Mouse (Mus musculus) spleen, postnatal 4 days (tissue): Measurements from ENCODE around the gene Msl1.
A peak's percentile ranks its signal among the peaks of the same experiment; 100 is the strongest.

Experiments
- DNase-seq, 2 experiments: peaks; one replicate each; pipeline ENCODE4 v3.0.0; 2022; ENCODE audit warnings: low spot score in 2 of 2

Msl1 gene

DNA sequence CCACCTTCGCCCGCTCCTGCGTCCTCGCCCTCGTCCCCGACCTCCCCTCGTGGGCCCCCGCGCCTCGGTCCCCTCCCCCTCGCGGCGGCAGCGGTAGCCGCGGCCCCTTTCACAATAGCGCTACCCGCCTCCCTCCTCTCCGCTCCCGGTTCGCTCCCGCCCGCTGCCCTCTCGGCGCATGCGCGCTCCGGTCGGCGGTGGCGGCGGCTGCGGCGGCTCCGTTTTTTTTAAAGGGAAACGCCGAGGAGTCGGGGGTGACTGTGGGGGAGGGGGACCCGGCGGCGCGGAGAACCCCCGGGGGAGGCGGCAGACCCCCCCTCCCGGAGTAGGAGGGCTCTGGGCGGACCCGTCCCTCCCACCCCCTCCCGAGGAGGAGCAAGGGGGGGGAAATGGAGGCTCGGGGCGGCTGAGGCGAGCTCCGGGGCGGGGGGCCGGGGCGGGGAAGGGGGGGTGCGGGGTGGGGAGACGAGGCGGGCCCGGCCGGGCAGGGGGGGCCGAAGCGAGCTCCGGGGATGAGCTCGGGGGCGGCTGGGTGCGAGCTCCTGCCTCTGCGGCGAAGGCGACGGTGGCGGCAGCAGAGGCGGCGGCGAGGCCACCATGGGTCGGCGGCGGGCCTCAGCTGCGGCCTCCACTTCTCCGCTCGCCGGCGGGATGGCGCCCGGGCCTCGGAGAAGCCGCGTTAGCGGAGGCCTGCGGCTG lies at the start of gene Msl1:
Msl1 (plus strand) TSS at position 502 of the 699 bp plus-strand sequence.
- DNase-seq = peak; percentile 88 to 95

DNA sequence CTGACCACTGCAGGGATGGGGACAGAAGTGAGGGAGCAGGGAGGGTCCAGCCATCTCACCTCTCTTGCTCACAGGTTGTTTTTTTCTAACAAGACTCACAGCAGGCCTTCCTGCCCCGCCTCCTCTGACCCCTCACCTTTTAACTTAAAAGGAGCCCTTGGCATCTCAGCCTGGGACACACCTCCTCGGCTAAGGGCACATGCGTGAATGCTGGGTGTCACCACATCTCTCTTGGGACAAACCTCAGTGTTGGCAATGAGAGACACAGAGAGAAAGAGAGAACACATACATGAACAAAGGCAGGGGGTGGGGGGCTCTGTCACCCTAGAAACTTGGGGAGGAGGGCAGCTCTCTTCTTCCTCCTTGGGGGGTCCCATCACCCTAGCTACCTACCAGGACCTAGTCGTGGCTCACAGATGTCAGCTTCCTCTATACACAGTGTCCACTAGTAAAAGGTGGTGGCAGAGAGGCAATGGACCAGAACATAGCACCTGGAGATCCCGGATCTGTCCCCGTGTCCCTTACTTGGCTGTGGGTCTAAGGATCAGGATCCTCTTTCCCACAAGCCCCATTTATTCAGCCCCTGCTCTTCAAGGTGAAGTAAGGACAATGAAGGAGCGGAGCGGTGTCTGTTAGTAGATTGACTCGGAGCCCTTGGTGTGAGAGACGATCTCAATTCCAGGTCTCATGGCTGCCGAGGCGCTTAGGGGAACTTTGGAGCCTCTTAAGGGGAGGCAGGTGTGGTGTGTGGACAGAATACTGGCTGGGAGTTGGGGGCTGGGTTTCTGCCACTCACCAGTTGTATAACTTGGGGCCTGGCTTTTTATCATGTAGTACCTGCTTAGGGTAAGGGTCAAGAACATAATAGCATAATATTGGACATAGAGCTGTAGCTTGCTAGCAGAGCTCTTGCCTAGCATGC lies 49.1 kb upstream of the Msl1 start:
- DNase-seq = peak in 1 of 2 experiments; percentile 63

- peak; percentile 64 to 80 for DNase-seq
Observed at GRCm38 (mm10) chr11:98746855-98747693, 48.2 kb upstream of the Msl1 start.

GRCm38 (mm10) chr11:98747804-98748505 lies 47.4 kb upstream of the Msl1 start:
- DNase-seq = peak in 1 of 2 experiments; percentile 60

GRCm38 (mm10) chr11:98748506-98749416 lies 46.6 kb upstream of the Msl1 start:
- peak in 1 of 2 experiments; percentile 63 for DNase-seq

- DNase-seq = peak in 1 of 2 experiments; percentile 63
Observed at GRCm38 (mm10) chr11:98749716-98750115, 45.6 kb upstream of the Msl1 start.

DNA sequence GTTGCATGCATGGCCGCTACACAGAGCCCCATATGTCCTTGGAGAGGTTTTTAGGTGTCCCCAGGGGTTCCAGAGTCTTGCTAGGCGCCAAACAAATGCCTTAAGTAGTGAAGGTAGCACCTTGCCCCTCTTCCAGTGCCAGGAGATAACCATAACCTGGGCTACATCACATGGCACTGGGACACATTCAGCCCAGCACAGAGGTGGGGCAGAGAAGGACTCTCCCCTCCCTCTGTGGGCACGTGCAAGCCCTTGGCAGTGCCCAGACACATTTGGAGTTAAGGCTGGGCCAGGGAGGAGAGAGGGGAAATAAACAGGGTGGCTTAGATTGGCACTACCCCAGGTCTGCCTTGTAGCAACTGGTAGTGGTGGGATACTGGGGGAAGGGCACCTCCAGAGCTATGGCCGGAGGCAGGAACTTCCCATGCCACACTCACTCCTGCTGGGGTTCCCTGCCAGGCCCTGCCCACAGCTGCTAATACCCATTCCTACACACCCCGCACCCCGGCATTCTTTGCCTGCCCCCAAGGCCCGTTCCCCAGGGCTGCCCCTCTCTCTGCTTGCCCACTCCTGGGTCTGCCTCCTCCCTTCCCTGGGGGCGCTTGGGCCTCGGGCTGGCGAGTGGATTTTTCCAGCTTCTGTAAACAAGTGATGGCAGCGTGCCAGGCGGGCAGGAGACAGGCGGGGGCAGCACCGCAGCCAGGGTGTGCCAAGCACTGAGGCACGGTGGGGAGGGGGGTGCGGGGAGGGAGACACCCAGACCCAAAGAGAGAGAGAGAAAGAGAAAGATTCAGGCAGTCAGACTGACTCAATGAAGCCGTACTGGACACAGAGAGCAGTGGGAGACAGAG lies 44.7 kb upstream of the Msl1 start:
- DNase-seq = peak in 1 of 2 experiments; percentile 79

DNA sequence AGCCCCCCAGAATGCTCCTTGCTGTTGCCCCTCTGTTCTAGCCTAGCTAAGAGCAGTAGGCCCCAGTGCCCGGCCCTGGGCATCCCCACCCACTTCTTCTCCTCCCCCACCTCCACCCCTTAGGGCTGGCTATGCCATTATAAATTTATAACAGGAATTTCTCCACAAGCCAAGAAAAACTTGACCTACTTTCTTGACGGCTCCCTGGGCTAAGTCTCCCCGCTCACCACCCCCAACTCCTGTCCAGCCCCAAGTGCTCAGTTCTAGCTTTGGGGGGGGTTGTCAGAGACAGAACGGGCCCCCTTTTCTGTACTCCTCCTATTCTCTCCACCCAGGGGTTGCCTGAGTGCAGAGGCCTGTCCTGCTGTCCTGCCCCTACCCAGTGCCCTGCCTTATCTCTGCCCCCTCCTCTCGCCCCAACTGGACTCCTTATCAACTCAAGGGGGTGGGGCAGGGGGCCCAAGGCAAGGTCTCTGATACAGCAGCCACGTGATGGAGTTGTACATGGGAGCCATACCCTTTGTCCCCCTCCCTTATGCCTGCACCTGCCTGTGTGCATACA lies 44.0 kb upstream of the Msl1 start:
- DNase-seq = peak in 1 of 2 experiments; percentile 68

DNA sequence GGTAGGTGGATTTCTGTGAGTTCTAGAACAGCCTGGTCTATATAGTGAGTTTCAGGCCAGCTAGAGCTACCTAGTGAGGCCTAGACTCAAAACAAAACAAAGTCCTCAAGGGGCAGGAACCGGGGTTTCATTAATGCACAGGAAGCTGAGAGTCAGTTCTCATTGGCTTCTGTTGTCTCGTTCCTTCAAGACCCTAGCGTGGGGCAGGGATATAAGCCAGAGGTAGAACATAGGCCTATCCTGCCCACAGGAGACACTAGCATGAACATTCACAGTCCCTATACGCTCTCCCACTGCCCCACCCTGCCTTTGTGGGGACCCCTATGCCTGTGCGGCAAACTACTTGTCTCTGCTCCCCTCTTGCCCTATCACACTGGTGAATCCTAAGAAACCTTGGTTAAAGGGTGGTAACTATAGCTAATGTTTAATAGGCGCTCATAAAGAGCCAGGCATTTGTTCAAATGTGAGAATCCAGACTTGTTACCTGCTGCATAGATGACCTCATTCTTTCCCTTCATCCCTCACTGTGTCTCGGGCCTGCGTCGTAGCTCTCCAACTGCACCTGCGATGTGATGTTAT lies 42.7 kb upstream of the Msl1 start:
- DNase-seq = peak in 1 of 2 experiments; percentile 55

DNA sequence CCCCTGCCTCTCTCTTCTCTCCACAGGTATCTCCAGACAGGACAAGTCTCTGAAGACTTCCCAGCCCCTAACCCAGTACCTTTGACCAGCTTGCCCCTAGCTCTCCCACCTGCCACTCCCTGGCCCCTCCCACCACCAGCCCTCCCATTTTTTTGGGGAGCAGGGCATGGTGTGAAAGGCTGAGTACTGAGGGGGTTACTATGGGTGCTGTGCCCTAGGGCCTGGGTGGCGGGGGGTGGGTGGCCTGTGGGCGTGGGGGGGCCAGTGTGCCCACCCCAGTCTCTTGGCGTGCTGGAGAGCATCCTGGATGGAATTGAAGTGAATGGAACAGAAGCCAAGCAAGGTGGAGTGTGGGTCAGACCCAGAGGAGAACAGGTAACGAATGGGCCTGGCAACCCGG lies 42.1 kb upstream of the Msl1 start:
- DNase-seq = peak in 1 of 2 experiments; percentile 60

DNA sequence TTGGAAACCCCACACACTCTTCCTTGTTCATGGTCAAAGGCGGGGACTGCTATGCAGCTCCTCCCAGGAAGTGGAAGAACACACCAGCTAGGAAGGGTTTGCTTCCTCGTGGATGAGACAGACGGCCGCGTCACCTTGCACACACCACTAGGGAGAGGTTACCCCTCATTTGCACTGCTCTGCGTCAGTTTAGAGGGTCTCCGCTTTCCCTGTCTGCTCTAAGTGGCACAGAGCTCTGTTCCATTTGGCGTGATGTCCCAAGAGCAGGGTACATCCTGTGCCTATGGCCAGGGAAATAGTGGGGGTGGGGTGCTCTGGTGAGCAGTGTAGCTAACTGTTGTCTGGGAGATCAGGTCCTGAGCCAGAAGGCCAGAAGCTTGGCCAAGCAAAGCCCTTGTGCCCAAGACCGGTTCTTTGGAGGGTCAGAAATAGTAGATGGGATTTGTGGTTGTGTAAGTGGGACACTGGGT lies 41.1 kb upstream of the Msl1 start:
- peak in 1 of 2 experiments; percentile 61 for DNase-seq

- DNase-seq = peak; percentile 78 to 93
Observed at GRCm38 (mm10) chr11:98754621-98755181, 40.6 kb upstream of the Msl1 start.

GRCm38 (mm10) chr11:98755726-98756380 lies 39.5 kb upstream of the Msl1 start:
- DNase-seq = peak in 1 of 2 experiments; percentile 56

DNA sequence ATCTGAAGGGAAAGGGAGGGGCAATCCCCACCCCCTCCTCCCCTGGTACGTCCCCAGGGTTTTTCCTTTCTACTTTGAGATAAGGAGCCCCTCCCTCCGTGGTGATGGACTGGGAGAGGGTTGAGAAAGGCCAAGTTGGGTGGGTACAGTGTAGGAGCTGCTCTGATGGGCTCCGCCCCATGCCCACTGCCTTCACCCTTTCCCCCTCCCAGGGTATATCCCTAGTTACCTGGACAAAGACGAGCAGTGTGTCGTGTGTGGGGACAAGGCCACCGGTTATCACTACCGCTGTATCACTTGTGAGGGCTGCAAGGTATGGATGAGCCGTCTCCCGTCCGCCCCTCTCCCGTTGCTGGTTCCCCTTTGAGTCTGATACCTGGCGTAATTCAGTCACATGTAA lies 38.6 kb upstream of the Msl1 start:
- DNase-seq = peak in 1 of 2 experiments; percentile 58

GRCm38 (mm10) chr11:98761939-98762338 lies 33.4 kb upstream of the Msl1 start:
- no peak for DNase-seq

DNA sequence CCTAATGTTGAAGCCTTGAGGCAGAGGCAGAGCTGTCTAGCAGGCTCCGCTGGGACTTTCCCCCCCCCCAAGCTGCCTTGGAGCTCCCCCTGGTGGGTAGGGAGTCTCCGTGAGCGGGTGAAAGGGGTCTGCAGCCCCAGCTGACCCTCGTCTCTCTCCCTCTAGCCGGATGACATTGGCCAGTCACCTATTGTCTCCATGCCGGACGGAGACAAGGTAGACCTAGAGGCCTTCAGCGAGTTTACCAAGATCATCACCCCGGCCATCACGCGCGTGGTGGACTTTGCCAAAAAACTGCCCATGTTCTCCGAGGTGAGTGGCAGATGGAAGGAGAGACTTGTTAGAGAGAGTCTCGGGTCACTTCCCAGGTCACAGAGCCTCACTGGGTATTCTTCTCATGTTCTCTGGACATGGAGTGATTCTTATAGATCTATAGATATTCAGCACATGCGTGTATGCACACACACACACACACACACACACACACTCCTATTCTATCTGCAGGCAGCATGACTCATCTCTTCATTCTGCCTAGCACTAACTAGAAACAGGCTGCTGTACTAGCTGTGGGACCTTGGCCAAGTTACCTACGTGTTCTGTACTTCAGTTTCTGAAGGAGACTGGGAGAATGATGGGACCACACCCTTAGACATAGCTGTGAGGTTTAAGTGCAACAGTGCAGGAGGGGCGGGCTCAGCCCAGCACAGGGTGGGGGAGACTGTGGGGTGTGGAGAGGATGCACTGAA lies 32.4 kb upstream of the Msl1 start:
- DNase-seq = peak in 1 of 2 experiments; percentile 63

- DNase-seq = no peak
Observed at GRCm38 (mm10) chr11:98763502-98763861, 31.8 kb upstream of the Msl1 start.
